Mouse (Mus musculus) heart, postnatal 36 days (tissue): ENCODE data around the gene Ak3. TPM values are rescaled to one million over a fixed set of nuclear protein-coding genes. Genes with fewer than 3 reads are reported as not detected.
A peak's percentile ranks its signal among the peaks of the same experiment; 100 is the strongest.
"Not testable (repeated sequence)": the region's sequence is repeated elsewhere in the genome, so short reads cannot be mapped to it uniquely, and the experiment has no call there.

Experiments used
- DNase-seq, 2 experiments: peaks; one replicate each; pipeline ENCODE4 v3.0.0; 2021 to 2022
- intact Hi-C: fragments of 180-260 bp; cut with DNase I; formaldehyde crosslinking; loops from one replicate; pipeline ENCODE4 v1.15.1; 2025
- total RNA-seq, 2 experiments: library from RNA; stranded (reverse); gene quantifications; 2 replicates each; pipeline ENCODE4 v1.2.3; 2021

Gene Ak3
- total RNA-seq, 2 experiments from 2014 or later: 96.1 to 123 TPM

DNA sequence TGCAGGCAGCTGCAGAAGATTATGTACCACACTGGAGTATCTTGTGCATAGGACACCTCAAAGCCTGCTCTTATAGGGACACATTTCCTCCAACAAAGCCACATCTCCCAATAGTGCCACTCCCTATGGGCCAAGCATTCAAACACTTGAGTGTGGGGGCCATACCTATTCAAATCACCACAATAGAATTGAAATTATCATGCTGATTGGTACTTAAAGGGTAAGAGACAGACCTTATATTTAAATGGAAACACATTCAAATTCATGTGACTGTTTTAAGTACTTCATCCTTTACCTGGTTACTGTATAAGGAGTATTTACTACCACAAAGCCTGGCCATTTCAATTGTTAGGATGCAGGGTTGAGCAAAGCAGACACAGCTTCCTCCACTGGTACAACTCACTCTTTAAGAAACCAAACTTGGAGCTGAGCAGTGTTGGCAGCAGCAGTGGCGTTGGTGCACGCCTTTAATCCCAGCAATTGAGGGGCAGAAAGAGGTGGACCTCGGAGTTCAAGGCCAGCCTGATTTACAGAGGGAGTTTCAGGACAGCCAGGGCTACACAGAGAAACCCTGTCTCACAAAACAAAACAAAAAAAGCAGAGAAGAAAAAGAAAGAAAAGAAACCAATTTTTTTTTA is 39.6 kb downstream of the Ak3 start:
- DNase-seq: no peak
- intact Hi-C loops: no loop called here

- intact Hi-C loops, DNase-seq: not testable (repeated sequence)
Measured at GRCm38 (mm10) chr19:29000321-29000720, 47.4 kb downstream of the Ak3 start.

DNA sequence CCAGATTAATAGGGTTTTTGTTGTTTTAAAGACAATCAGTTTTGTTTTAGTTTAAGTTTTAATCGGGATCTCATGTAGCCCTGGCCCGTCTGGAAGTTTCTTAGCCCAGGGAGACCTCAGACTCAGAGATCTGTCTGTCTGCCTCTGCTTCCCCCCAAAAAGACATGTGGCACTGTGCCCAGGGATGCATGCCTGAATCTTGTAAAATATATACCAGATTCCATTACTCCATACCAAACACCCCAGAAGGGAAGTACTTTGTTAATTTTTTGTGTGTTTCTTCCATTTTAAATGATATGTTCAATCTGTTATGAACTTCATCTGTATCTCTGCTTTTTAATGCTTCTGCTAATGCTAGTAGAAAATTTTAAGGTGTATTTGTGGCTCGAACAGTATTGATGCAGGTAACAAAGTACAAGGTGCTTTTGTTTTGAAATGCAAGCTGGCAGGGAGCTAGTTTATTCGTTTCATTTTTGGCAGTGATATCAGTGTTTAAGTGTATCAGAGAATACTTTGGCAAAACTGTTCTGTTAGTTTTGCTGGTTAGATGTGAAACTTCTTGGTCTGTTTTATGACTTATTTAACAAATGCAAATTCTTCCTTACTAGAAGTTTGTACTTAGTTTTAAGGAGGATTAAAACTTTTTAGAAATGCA is 49.7 kb downstream of the Ak3 start:
- intact Hi-C loops: no loop called here
- no peak for DNase-seq

GRCm38 (mm10) chr19:28995366-28995765 is 52.4 kb downstream of the Ak3 start:
- intact Hi-C loops: no loop called here
- no peak for DNase-seq

DNA sequence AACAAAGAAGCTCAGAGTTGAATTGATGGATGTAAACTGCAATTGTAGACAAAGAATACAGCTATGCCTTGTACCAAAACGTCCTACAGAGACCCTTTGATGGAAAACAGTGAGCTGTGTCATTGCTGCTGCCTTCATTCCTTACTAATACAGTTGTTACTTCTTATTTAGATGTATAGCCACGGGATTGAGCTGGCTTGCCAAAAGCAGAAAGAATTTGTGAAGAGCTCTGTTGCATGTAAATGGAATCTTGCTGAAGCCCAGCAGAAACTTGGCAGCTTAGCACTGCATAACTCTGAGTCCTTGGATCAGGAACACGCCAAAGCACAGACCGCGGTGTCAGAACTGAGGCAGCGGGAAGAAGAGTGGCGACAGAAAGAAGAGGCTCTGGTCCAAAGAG is 52.9 kb downstream of the Ak3 start:
- DNase-seq: peak in 1 of 2 experiments; percentile 19
- intact Hi-C loops: loop anchor here (5.0 kb wide), 1 partner anchor 257 kb away; the partner anchor contains the start of gene Jak2

DNA sequence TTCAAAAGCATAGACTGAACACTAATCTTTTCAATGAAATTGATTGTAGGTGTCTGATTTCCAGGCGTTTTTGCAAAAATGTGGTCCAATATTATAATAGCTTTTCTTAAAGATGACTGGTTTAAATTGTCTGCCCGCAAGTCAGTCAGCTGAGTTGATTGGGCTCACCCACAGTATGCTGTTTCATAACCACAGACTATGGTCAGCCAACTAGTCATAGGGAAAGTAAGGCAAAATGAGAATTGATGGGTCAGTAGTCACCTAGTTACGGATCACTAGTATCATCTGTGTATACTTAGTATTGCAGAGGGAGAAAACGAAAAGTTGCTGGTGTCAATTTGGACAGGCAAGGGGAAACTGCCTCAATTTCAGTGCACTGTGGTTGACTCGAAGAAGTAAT is 56.4 kb downstream of the Ak3 start:
- intact Hi-C loops: loop anchor here (2.0 to 5.0 kb wide), 4 partner anchors 27 to 261 kb away; partner anchors contain the start of genes Ak3 and Jak2
- no peak for DNase-seq

GRCm38 (mm10) chr19:28990590-28991221 is 57.1 kb downstream of the Ak3 start:
- intact Hi-C loops: loop anchor here (2.0 to 5.0 kb wide), 4 partner anchors 26 to 262 kb away; partner anchors contain the start of genes Ak3 and Jak2
- no peak for DNase-seq

GRCm38 (mm10) chr19:28990194-28990589 is 57.6 kb downstream of the Ak3 start, which contains the start of gene Cdc37l1:
Gene Cdc37l1 (plus strand): TSS chr19:28990352.
- intact Hi-C loops: loop anchor here (2.0 to 5.0 kb wide), 4 partner anchors 25 to 262 kb away; partner anchors contain the start of genes Ak3 and Jak2
- peak; percentile 99 to 100 for DNase-seq

- intact Hi-C loops: loop anchor here (5.0 kb wide), 1 partner anchor 113 kb away; the partner anchor contains the start of gene Rcl1
Measured at GRCm38 (mm10) chr19:28989515-28989914, 58.2 kb downstream of the Ak3 start.

DNA sequence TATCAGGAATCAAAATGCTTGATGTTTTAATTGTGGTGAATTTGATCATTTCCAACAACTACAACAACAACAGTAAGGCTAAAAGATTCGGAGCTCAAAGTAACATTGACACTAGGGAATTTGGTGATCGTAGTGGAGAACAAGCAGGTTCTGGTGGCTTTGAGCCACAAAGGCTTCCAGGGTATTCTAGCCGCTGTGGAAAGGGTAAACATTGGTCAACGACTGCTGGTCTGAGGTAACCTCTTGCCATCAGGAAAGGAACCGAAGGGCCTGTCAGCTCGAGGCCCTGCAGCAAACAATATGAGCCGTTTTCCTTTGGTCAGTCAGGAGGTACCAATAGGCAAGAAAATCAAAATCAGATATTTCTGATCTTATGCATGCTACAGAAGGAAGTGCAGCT is 65.1 kb downstream of the Ak3 start:
- DNase-seq: no peak
- intact Hi-C loops: no loop called here

More at GRCm38 (mm10) chr19:28989515-28989914, 58.2 kb downstream of the Ak3 start:
- no peak for DNase-seq

DNA sequence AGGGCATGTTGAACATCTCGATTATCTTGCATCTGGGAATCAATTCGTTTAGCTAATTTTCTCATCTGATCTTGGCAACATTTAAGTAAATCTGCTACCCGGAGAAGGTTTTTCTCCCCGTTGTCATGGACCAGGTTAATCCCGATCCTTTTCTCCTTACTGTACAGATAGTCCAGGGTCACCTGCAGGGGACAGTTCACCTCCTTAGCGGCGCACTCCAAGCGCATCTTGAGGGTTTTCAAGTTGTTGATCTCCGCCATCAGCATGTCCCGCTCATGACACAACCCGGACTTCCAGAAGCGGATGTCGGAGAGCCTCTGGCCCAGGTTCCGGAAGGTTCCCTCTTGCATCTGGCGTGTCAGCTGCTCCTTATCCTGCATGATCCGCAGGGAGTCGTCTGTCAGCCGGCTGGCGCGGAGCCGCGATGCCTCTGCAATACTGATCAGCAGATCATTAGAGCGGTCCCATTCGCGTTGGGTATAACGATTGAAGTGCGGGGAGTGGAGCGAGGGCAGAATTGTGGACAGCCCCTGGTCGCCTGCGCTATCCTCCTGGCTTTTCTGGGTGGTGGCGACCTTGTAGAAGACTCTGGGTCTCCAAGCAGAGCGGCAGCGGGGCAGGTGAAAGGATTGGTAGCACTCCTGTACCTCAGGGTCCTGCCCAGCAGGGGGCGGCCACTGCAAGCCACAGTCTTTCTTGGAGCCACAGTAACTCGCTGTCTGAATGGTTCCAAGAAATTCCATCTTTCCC is 72.7 kb downstream of the Ak3 start:
- intact Hi-C loops: loop anchor here (1.0 to 5.0 kb wide), 2 partner anchors 87 to 380 kb away; no protein-coding TSS in a partner anchor

More for the DNA sequence above, 72.7 kb downstream of the Ak3 start:
- DNase-seq: peak; percentile 82 to 83

Other genes with a start within 250 kb of the Ak3 start
- gene Slc1a1, start 212.9 kb downstream of the Ak3 start, total RNA-seq: 1 to 10 TPM in 1 of 2 experiments, under 1 TPM in 1; 0.95 to 1.3 TPM
- gene Plpp6, start 84.0 kb downstream of the Ak3 start, total RNA-seq: 1 to 10 TPM; 6.2 to 7.2 TPM
- 10 to 100 TPM; 22.9 to 25.9 TPM for gene 4430402I18Rik, start 80.2 kb downstream of the Ak3 start, total RNA-seq
- gene Cdc37l1, start 57.6 kb downstream of the Ak3 start, total RNA-seq: 10 to 100 TPM; 63.6 to 69.9 TPM
- 1 to 10 TPM; 4.5 to 7.3 TPM for gene Rcl1, start 53.4 kb upstream of the Ak3 start, total RNA-seq
- 10 to 100 TPM; 18.7 to 22.2 TPM for gene Jak2, start 203.9 kb upstream of the Ak3 start, total RNA-seq